Mouse (Mus musculus) urinary bladder, adult 2 months (tissue): ENCODE data around the gene Slc2a8. TPM values are rescaled to one million over a fixed set of nuclear protein-coding genes. Genes with fewer than 3 reads are reported as not detected.

Source experiments
- DNase-seq: peaks from one replicate; pipeline ENCODE4 v3.0.0; 2022; ENCODE audit warnings: low spot score
- polyA plus RNA-seq: library from polyadenylated mRNA; depleted of rRNA; stranded (reverse); fragments of >200 nt; gene quantifications from 2 replicates; pipeline ENCODE4 v1.2.3, GENCODE M21; 2012

Gene Slc2a8
- polyA plus RNA-seq, 1 experiment, result 21.5 TPM

- DNase-seq, result no peak
Measured at GRCm38 (mm10) chr2:32971235-32971634, 10.6 kb downstream of the Slc2a8 start.

- DNase-seq, result no peak
Measured at GRCm38 (mm10) chr2:32969326-32969725, 12.6 kb downstream of the Slc2a8 start.

DNA sequence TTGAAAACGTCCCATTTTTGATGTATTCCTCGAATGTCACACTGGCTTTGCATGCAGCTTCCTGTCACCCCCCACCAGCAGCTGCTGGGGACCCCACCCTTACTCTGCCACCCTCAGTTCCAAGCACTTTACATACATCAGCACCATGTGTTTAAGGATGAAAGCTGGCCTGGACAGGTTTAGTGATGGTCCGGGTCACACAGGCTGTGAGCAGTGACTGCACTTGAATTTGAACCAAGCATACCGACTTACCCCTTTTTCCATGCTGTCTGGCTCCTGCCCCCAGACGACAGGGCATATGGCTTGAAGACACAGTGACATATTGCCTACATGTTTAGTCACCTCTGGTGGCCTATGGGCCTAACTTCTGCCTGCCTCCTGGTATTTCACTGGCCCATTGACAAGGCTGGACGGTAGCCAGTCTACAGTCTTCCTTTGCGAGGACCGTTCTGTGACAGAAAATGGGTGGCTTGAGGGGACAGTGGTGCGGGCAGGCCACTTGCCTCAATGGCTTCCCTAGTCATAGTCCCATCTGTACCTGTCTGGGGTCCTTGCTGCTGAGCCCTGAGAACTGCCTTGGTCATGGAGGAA, 13.8 kb downstream of the Slc2a8 start:
- DNase-seq, result no peak

- DNase-seq, result peak; percentile 78
Measured at GRCm38 (mm10) chr2:32966689-32967631, 14.9 kb downstream of the Slc2a8 start.

DNA sequence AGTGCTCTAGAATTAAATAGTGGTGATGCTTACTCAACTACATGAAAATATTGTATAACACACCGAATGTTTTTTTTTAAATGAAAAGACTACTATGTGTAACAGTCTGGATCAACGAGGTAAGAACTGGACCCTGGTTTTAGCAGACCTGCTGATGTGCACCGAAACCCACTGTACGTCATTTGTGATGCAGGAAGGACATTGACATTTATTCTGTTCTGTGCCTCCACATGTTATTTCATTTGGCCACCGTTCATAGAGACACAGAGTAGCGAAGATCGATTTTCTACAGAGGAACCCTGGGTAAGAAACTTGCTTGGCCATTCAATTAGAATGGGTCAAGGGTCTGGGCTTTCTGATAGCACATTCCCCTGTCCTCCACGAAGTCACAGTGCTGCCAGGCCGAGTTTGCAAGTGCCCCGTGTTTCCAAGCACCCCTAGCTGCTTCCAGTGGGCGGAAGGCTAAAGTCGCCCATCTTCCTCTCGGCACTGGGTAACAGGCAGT, 15.6 kb downstream of the Slc2a8 start:
- no peak for DNase-seq

DNA sequence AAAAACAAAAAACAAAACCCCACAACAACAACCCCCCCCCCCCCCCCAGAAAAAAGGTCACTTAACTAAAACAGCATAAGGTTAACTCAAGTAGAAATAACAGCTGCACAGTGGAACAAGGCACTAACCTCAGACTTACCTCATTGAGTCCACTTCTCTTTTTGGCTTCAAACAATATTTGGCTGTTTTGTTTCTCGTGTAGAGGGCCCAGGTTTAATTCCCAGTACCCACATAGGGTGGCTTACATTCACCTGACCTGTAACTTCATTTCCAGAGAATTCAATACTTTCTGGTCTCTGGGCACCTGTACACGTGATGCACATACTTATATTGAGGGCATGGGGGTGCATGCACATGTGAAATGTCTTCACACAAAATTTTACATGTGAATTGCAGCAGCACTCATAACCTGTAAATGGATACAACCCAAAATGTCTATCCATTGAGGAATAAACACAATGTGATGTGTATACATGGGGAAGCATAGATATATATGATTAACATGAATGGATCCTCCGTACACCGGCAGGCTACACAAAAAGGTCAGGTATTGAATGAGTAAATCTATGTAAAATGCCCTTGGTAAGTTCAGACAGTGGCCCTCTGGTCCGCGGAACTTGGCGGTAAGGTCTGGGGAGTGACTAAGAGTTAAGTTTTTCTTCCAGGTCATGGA, 16.2 kb downstream of the Slc2a8 start:
- no peak for DNase-seq

DNA sequence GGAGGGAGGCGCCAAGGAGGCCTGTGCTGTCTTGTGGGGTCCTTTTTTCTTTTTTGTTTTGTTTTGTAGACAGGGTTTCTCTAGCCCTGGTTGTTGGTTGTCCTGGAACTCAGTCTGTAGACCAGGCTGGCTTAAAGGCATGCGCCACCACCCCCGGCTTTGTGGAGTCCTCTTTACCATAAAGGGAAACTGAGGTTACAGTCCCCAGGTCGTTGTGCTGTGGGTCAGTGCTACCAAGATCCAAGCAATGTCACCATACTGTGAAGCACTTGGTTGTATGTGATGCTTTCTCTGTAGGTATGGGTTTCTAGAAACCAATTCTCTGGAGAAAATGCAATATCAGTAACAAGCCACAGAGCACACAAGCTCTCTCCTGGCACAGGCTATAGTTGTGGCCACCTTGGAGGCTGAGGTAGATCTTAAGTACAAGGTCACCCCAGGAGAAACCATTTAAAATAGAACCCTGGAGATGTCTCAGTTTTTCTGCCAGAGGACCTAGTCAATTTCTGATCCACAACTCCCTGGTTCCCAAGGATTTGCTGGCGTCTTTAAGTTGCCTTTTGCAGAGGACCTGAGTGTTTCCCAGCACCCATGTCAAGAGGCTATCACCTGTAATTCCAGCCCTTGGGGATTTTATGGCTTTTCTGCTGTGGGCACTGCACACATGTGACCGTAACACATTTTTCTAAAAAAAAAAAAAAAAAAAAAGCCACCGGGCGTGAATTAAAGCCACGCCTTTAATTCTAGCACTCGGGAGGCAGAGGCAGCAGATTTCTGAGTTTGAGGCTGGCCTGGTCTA, 17.0 kb downstream of the Slc2a8 start:
- no peak for DNase-seq

DNA sequence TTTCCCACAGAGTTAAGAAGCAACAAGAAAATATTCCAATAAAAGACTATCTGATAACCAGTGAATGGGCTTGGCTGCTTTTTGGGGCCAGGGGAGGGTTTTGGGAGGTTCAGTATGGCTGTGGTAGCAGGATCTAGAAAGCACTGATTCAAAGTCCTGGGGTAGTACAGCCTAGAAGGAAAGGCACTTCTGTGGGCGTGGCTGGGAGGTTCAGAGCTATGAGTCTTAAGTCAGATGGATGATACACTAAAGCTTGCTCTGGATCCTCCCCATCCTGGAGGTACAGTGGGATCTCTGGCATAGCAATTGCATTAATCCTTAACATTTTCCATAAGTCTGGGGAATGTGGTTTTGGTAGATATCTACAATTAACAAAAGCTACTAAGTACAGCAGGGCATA, 17.9 kb downstream of the Slc2a8 start:
- no peak for DNase-seq

GRCm38 (mm10) chr2:32963544-32963943, 18.3 kb downstream of the Slc2a8 start:
- no peak for DNase-seq

- no peak for DNase-seq
Measured at GRCm38 (mm10) chr2:32962875-32963220, 19.0 kb downstream of the Slc2a8 start.

- DNase-seq, result no peak
Measured at GRCm38 (mm10) chr2:32962062-32962874, 19.6 kb downstream of the Slc2a8 start.

- peak; percentile 94 for DNase-seq
Measured at GRCm38 (mm10) chr2:32961192-32961995, 20.5 kb downstream of the Slc2a8 start, which contains the start of the genes Rpl12 and Lrsam1. Gene Rpl12, plus strand, starts transcription at chr2:32961559. Gene Lrsam1, minus strand, starts transcription at chr2:32961614.

DNA sequence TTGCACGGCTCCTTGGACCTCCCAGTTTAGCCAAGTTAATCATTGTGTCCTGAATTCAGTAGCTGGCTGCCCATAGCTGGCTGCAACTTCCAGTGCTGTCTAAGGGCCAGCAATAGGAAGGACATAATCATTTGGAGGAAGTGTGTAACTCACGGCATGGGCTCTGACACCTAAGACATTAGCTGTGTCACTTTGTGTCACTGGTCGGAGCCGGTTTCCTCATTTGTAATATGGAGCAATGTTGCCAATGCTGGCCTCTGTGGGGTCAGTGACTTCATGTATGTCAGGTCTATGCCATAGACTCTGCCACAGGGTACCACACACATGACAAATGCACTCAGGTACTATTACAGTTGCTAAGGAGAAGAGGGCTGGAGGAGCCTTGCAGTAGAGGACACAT, 21.6 kb downstream of the Slc2a8 start:
- DNase-seq, result no peak

- DNase-seq, result no peak
Measured at GRCm38 (mm10) chr2:32957344-32957743, 24.5 kb downstream of the Slc2a8 start.

- DNase-seq, result no peak
Measured at GRCm38 (mm10) chr2:32954581-32954980, 27.3 kb downstream of the Slc2a8 start.

GRCm38 (mm10) chr2:32947454-32947853, 34.4 kb downstream of the Slc2a8 start:
- DNase-seq, result no peak

DNA sequence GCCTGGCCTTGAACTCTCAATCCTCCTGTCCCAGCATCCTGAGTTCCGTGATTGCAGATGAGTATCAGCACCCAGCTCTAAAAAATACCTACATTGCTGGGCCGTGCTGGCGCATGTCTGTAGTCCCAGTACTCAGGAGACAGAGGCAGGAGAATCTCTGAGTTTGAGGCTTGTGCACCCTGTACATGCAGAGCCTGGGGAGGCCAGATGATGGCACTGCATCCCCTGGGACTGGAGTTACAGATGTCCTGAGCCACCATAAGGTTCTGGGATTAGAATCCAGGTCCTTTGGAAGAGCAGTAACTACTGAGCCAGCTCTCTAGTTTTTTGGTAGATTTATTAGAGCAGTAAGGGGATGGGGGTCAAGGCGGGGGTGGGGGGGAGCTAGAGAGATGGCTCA, 41.4 kb downstream of the Slc2a8 start:
- no peak for DNase-seq

DNA sequence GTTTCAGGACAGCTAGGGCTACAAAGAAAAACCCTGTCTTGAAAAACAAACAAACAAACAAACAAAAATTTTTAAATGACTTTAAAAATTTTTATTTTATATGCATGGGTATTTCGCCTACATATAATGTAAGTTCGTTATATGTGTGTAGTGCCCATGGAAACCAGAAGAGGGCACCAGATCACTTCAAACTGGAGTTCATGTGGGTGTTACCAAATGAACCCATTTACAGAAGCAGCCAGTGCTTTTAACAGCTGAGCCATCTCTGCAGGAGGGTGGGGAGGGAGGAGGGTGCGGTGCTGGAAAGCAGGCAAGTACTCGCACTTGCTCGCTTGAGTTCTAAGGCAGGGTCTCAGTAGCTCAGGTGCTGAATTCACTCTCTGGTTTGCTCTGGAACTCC, 42.5 kb downstream of the Slc2a8 start:
- no peak for DNase-seq

DNA sequence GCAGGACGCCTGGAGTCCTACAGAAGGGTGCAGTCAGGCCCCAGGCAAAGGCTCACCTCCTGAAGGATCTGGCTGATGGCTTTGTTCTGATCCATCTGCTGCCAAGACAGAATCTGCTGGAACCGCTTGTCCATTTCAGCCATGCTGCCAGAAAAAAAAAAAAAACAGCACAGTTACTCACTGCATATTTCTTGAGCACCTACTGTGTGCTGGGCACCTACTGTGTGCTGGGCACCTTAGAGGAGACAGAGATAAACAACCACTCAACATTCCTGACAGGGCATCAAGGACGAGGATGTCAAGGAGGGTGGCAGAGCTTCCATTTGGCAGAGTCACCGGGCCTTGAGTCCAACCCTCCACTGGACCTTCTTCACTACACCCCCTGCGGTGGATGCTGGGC, 43.1 kb downstream of the Slc2a8 start:
- no peak for DNase-seq

DNA sequence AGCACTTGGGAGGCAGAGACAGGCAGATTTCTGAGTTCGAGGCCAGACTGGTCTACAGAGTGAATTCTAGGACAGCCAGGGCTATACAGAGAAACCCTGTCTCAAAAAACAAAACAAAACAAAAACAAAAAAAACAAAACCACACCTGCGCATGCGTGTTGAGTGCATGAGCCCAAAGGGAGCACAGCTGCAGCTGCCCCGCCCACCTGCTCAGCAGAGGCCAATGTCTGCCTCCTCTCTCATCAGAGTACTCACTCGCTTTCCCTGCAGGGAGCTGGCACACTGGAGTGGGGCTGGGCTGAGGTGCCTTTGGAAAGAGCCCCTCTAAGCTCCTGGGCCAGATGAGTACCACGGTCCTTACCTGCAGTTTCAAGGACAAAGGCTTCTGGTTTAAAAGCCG, 50.2 kb downstream of the Slc2a8 start:
- DNase-seq, result no peak
